Mouse (Mus musculus) midbrain, embryonic 11.5 days (tissue): ENCODE results near the gene Dscam. TPM values are rescaled to one million over a fixed set of nuclear protein-coding genes. Genes with fewer than 3 reads are reported as not detected.

Experiments
- ATAC-seq: fragments of 200-750 bp; cut with Nextera tagmentation; 2 replicates; pipeline ENCODE4 v1.8.0; 2017; ENCODE audit warnings: moderate TSS enrichment, moderate library complexity; ENCODE audit not compliant: low FRiP score
- DNase-seq: peaks from one replicate; pipeline ENCODE4 v3.0.0; 2015; ENCODE audit warnings: low spot score; ENCODE audit errors: missing footprints
- H3K27ac ChIP-seq: fragments of 300-500 bp; sonication (generic); 2 replicates; pipeline ENCODE4 v1.5.1; 2014; ENCODE audit warnings: low read depth, low read length
- H3K27me3 ChIP-seq: fragments of 300-500 bp; sonication (generic); 2 replicates; pipeline ENCODE4 v1.6.1; 2014; ENCODE audit warnings: mild to moderate bottlenecking, low read length, moderate library complexity, mixed read lengths; ENCODE audit not compliant: control insufficient read depth, insufficient read depth
- H3K36me3 ChIP-seq: fragments of 300-500 bp; sonication (generic); 2 replicates; pipeline ENCODE4 v1.6.1; 2014; ENCODE audit warnings: mild to moderate bottlenecking, low read length, moderate library complexity, mixed read lengths; ENCODE audit not compliant: control insufficient read depth, insufficient read depth
- H3K4me1 ChIP-seq: fragments of 300-500 bp; sonication (generic); 2 replicates; pipeline ENCODE4 v1.6.1; 2014; ENCODE audit warnings: low read length; ENCODE audit not compliant: control insufficient read depth, insufficient read depth
- H3K4me2 ChIP-seq: fragments of 300-500 bp; sonication (generic); 2 replicates; pipeline ENCODE4 v1.6.1; 2014; ENCODE audit warnings: mild to moderate bottlenecking, moderate library complexity
- H3K4me3 ChIP-seq: fragments of 300-500 bp; sonication (generic); 2 replicates; pipeline ENCODE4 v1.5.1; 2014; ENCODE audit warnings: low read depth, low read length
- H3K9ac ChIP-seq: fragments of 300-500 bp; sonication (generic); 2 replicates; pipeline ENCODE4 v1.6.1; 2014; ENCODE audit warnings: low read length
- H3K9me3 ChIP-seq: fragments of 300-500 bp; sonication (generic); 2 replicates; pipeline ENCODE4 v1.6.1; 2016; ENCODE audit warnings: low read length; ENCODE audit not compliant: control insufficient read depth
- WGBS: fragments of 180-500 bp; shearing (Covaris S2); extraction: QIAGEN DNeasy Blood & Tissue Kit; methylation state at CpG from one replicate; pipeline ENCODE4 v1.1.7; 2014; 5-methylcytosine and 5-hydroxymethylcytosine counted together
- polyA plus RNA-seq: library from polyadenylated mRNA; unstranded; fragments of >200 nt; fragmentation: Nextera tagmentation; extraction: Ambion mirVana; gene quantifications from 2 replicates; pipeline ENCODE4 v1.2.1, GENCODE M21; 2014

Gene Dscam
- polyA plus RNA-seq, 1 experiment from 2014 or later, result 2.9 TPM

DNA sequence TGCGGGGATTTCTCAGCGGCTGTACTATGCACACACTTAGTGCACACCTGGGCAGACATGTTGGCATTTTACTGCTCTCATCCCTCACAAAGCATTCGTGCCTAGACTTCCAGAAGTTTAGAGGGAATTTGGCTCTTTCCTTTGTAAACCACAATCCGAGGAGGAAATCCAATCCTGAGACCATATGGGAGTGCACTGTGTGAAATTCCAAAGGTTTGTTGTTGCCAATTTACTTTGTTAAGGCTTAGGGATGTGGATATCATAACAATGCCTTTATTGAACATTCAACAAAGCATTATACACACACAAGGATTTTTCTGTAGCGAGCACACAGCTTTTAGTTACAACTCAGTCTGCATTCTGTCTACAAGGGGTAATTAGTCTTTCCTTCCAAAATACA is 511.3 kb downstream of the Dscam start:
- Histone ChIP-seq H3K27ac (no peak overlapping the region), H3K36me3 (no peaks in the 10 kb centered on the region), H3K4me1 (no peaks in the 10 kb centered on the region), H3K9me3 (no peaks in the 10 kb centered on the region), H3K4me3 (no peak overlapping the region), H3K27me3 (no peaks in the 10 kb centered on the region), H3K9ac (no peak overlapping the region), H3K4me2 (no peak overlapping the region)
- ATAC-seq (no peak), DNase-seq (no peak)
- WGBS, result 71% methylated on average over 5 of the region's 5 CpGs

DNA sequence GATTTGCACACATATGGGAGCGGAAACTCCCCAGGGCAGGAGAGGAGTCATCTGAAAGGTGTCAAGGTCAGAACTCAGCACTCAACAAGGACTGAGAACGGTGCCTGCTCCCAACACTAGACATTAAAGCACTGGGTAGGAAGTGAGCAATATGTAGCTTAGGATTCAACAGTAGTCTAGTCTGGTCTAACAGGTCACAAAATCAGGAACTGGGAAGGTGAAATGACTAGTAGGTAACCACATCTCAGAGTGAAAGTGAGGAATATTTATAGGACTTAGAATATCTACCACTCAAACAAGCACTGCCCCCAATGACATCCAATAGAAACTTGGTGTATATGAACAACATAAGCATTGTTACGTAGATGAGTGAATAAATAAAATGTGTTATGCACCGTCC is 515.0 kb downstream of the Dscam start:
- H3K4me2 ChIP-seq, result no peak overlapping the region
- 87% methylated on average over 4 of the region's 4 CpGs for WGBS
- no peak overlapping the region for H3K27ac ChIP-seq
- H3K9ac ChIP-seq, result no peak overlapping the region
- no peaks in the 10 kb centered on the region for H3K9me3 ChIP-seq
- no peak for ATAC-seq
- H3K36me3 ChIP-seq, result no peaks in the 10 kb centered on the region
- H3K27me3 ChIP-seq, result no peaks in the 10 kb centered on the region
- no peak for DNase-seq
- no peak overlapping the region for H3K4me3 ChIP-seq
- no peaks in the 10 kb centered on the region for H3K4me1 ChIP-seq

DNA sequence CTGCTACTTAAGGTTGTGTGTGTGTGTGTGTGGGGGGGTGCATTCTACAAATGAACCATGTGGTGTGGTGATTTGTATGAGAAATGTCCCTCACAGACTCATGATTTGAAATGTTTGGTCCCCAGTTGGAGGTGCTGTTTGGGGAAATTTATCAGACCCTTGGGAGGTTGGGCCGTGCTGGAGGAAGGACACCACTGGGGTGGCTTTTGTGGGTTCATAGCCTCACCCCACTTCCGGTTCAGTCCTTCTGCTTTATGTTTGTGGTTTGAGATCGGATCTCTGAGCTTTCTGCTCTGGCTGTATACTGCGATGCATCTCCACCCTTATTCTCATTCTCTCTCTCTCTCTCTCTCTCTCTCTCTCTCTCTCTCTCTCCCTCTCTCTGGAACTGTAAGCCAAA is 516.5 kb downstream of the Dscam start:
- Histone ChIP-seq H3K4me3 (no peak overlapping the region), H3K27me3 (no peaks in the 10 kb centered on the region), H3K4me1 (no peaks in the 10 kb centered on the region), H3K9me3 (no peaks in the 10 kb centered on the region), H3K36me3 (no peaks in the 10 kb centered on the region), H3K9ac (no peak overlapping the region), H3K4me2 (no peak overlapping the region), H3K27ac (no peak overlapping the region)
- 88% methylated on average over 4 of the region's 4 CpGs for WGBS
- DNase-seq (no peak), ATAC-seq (no peak)

DNA sequence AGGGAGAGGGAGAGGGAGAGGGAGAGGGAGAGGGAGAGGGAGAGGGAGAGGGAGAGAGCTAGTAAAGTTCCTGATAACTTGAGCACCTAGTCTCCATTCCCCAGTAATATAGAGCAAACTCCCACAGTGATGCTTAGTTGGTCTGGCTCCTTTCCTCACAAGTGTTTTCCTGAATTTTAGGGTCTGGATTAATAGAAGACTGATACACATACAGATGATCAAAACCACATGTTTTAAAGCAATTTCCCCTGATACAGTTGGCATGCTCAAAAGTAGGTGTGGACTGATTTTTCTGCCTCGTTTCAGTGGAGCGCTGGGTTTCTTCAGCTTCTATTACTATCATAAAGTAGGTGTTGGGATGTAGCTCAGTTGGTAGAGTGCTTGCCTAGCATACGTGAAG is 519.1 kb downstream of the Dscam start:
- H3K27ac ChIP-seq, result no peak overlapping the region
- H3K4me1 ChIP-seq, result no peaks in the 10 kb centered on the region
- H3K36me3 ChIP-seq, result no peaks in the 10 kb centered on the region
- WGBS, result 89% methylated on average over 3 of the region's 3 CpGs
- H3K27me3 ChIP-seq, result no peaks in the 10 kb centered on the region
- no peak overlapping the region for H3K4me3 ChIP-seq
- no peak overlapping the region for H3K9ac ChIP-seq
- no peak for ATAC-seq
- no peaks in the 10 kb centered on the region for H3K9me3 ChIP-seq
- H3K4me2 ChIP-seq, result no peak overlapping the region
- no peak for DNase-seq

DNA sequence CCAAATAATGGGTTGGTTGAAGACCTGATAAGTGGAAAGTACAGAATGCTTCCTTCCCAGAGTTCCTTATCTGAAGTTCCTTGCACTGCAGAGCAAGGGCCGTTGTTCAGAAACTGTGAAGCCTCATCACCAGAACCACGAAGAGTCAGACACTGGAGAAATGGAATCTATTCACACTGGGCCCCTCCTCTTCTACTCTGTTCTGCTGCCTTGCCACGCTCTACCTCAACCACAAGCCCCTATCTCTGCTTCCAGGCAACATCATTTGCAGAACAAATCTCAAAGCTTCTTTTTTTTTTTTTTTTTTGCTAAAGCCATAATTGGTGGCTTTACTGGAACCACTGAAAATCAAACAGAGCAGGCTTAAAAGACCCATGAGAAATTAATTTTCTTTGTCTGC is 530.5 kb downstream of the Dscam start:
- Histone ChIP-seq H3K9me3 (no peaks in the 10 kb centered on the region), H3K4me1 (no peaks in the 10 kb centered on the region), H3K27ac (no peak overlapping the region), H3K9ac (no peak overlapping the region), H3K4me2 (no peak overlapping the region), H3K27me3 (no peaks in the 10 kb centered on the region), H3K36me3 (no peaks in the 10 kb centered on the region), H3K4me3 (no peak overlapping the region)
- DNase-seq, result peak; percentile 41
- no peak for ATAC-seq
- 80% methylated on average over 3 of the region's 3 CpGs for WGBS

DNA sequence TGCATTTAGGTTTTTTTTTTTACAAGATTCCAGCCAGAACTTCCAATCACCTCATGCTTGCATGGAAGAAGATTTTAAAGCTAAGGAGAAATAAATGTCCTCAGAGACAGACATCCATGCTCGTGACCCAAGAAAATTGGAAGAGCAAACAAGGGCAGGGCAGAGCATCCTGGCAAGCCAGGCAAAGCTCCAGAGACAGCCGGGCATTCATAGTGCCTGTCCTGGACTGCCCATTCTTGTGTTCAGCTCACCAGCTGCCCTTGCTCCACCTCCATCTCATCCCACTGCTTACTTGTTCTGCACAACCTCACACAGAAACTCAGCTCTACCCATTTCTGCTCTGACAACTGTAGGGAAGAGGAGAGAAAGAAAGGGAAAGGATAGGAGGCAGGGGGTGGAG is 534.6 kb downstream of the Dscam start:
- no peaks in the 10 kb centered on the region for H3K27me3 ChIP-seq
- WGBS, result 79% methylated on average over 2 of the region's 2 CpGs
- no peaks in the 10 kb centered on the region for H3K9me3 ChIP-seq
- no peaks in the 10 kb centered on the region for H3K36me3 ChIP-seq
- no peak overlapping the region for H3K4me2 ChIP-seq
- no peak overlapping the region for H3K4me3 ChIP-seq
- H3K27ac ChIP-seq, result no peak overlapping the region
- H3K4me1 ChIP-seq, result no peaks in the 10 kb centered on the region
- H3K9ac ChIP-seq, result no peak overlapping the region
- ATAC-seq, result no peak
- DNase-seq, result no peak

DNA sequence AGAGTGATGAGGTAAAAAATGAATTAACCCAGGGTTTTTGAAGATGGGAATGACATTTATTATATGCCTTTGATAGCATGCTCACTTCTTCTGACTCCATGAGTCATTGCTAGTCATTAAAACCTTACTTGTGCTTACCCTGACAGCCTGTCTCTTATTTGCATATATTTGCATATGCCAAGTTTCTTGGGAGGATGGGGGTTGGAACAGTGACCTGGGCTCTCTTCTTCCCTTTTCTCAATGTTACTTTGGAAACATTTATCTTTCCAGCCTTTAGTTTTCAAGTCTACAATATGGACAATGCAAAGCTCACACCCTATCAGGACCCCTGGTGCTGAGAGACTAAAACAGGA is 535.8 kb downstream of the Dscam start:
- ATAC-seq, result no peak
- H3K4me1 ChIP-seq, result no peaks in the 10 kb centered on the region

DNA sequence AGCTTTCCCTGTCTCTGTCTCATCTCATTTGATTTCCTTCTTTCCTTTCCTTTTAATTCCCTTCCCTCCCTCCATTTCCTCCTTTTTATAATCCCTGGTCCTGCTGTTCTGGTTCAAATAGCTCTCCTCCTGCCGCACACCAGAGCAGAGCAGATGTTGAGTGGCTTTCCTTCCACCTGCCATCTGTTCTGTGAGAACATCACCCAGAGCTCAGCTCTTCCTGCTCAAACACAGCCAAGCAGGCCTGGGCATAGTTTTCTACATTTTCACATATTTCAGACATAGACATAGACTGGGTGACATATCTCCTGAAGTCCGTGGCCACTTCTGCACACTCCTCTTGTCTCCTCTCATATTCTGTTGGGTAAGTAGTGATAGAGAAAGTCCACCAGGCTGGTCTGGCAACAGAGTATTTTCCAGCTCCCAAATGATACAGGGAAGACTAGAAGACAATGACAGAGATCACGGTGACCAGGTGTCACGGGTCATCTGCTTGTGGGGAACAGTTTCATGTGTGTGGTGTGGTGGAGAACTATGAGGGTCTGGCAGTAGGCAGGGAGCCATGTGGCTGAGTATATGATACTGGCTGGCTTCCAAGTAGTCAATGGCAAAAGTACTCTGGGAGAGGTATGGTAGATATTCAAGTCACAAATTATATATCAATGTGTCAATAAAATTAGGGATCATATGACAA is 536.3 kb downstream of the Dscam start:
- no peak overlapping the region for H3K27ac ChIP-seq
- H3K9ac ChIP-seq, result no peak overlapping the region
- no peak overlapping the region for H3K4me3 ChIP-seq
- H3K4me1 ChIP-seq, result no peaks in the 10 kb centered on the region
- peak; percentile 33 for DNase-seq
- H3K9me3 ChIP-seq, result no peaks in the 10 kb centered on the region
- no peak overlapping the region for H3K4me2 ChIP-seq
- H3K27me3 ChIP-seq, result no peaks in the 10 kb centered on the region
- no peaks in the 10 kb centered on the region for H3K36me3 ChIP-seq
- 84% methylated on average over 4 of the region's 4 CpGs for WGBS
- no peak for ATAC-seq

More for the DNA sequence above, 535.8 kb downstream of the Dscam start:
- H3K4me3 ChIP-seq, result no peak overlapping the region
- no peak overlapping the region for H3K4me2 ChIP-seq
- no peaks in the 10 kb centered on the region for H3K9me3 ChIP-seq
- H3K9ac ChIP-seq, result no peak overlapping the region
- H3K27ac ChIP-seq, result no peak overlapping the region
- DNase-seq, result no peak
- no peaks in the 10 kb centered on the region for H3K36me3 ChIP-seq
- no peaks in the 10 kb centered on the region for H3K27me3 ChIP-seq

DNA sequence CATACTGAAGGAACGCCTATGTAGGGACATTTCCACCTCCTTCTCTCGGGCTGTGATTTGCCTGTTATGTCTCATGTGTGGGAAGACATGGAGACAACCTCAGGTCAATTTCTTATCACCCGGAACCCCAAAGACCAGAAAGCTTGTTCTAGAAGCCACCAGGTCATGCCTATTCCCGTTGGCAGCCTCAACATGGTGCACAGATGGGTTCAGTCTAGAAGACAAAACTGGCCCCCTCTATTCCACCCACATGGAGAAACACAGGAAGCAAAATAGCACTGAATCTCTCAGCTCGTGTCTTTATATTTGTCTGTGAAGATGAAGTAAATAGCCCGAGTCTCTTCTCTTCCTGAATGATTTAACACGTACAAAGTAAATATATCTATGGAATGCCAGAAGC is 540.3 kb downstream of the Dscam start:
- DNase-seq, result peak; percentile 14
- H3K36me3 ChIP-seq, result no peaks in the 10 kb centered on the region
- 84% methylated on average over 7 of the region's 7 CpGs for WGBS
- H3K4me2 ChIP-seq, result no peak overlapping the region
- no peaks in the 10 kb centered on the region for H3K27me3 ChIP-seq
- no peak for ATAC-seq
- no peak overlapping the region for H3K27ac ChIP-seq
- no peaks in the 10 kb centered on the region for H3K9me3 ChIP-seq
- no peak overlapping the region for H3K4me3 ChIP-seq
- no peak overlapping the region for H3K9ac ChIP-seq
- H3K4me1 ChIP-seq, result no peaks in the 10 kb centered on the region
